Mouse (Mus musculus) liver, embryonic 11.5 days (tissue): Measurements from ENCODE around the gene 6030468B19Rik. TPM values are rescaled to one million over a fixed set of nuclear protein-coding genes. Genes with fewer than 3 reads are reported as not detected.
A peak's percentile ranks its signal among the peaks of the same experiment; 100 is the strongest.

Source experiments
- ATAC-seq: fragments of 200-750 bp; cut with Nextera tagmentation; replicated peaks from 2 replicates; pipeline ENCODE4 v1.8.0; 2017; ENCODE audit warnings: moderate number of reproducible peaks, mild to moderate bottlenecking, moderate TSS enrichment, moderate library complexity; ENCODE audit not compliant: low FRiP score
- DNase-seq: peaks from one replicate; pipeline ENCODE4 v3.0.0-alpha.2; 2017; ENCODE audit warnings: low spot score
- H3K27ac ChIP-seq: fragments of 300-500 bp; sonication (generic); 2 replicates; pipeline ENCODE4 v1.5.1; 2014; ENCODE audit warnings: mild to moderate bottlenecking, low read depth, low read length, control low read depth
- H3K27me3 ChIP-seq: fragments of 300-500 bp; sonication (generic); replicated peaks from 2 replicates; pipeline ENCODE4 v1.6.1; 2014; ENCODE audit warnings: low read length, mixed read lengths; ENCODE audit not compliant: control insufficient read depth, insufficient read depth
- H3K36me3 ChIP-seq: fragments of 300-500 bp; sonication (generic); 2 replicates; pipeline ENCODE4 v1.6.1; 2014; ENCODE audit warnings: mild to moderate bottlenecking, low read length, moderate library complexity, mixed read lengths; ENCODE audit not compliant: control insufficient read depth, insufficient read depth
- H3K4me1 ChIP-seq: fragments of 300-500 bp; sonication (generic); replicated peaks from 2 replicates; pipeline ENCODE4 v1.6.1; 2014; ENCODE audit warnings: low read length, mixed read lengths; ENCODE audit not compliant: control insufficient read depth, insufficient read depth
- H3K4me2 ChIP-seq: fragments of 300-500 bp; sonication (generic); 2 replicates; pipeline ENCODE4 v1.6.1; 2014; ENCODE audit warnings: mild to moderate bottlenecking, control low read depth, moderate library complexity
- H3K4me3 ChIP-seq: fragments of 300-500 bp; sonication (generic); 2 replicates; pipeline ENCODE4 v1.5.1; 2014; ENCODE audit warnings: low read depth, low read length, control low read depth
- H3K9ac ChIP-seq: fragments of 300-500 bp; sonication (generic); 2 replicates; pipeline ENCODE4 v1.6.1; 2014; ENCODE audit warnings: low read depth, low read length, control low read depth
- H3K9me3 ChIP-seq: fragments of 300-500 bp; sonication (generic); 2 replicates; pipeline ENCODE4 v1.6.1; 2016; ENCODE audit warnings: low read length, inconsistent platforms, mixed read lengths; ENCODE audit not compliant: control insufficient read depth
- WGBS: fragments of 180-500 bp; shearing (Covaris S2); extraction: QIAGEN DNeasy Blood & Tissue Kit; methylation state at CpG from one replicate; pipeline ENCODE4 v1.1.7; 2014; 5-methylcytosine and 5-hydroxymethylcytosine counted together
- polyA plus RNA-seq: library from polyadenylated mRNA; unstranded; fragments of >200 nt; fragmentation: Nextera tagmentation; extraction: Ambion mirVana; gene quantifications from 2 replicates; pipeline ENCODE4 v1.2.1, GENCODE M21; 2014

6030468B19Rik gene
- polyA plus RNA-seq, 1 experiment from 2014 or later = 49.3 TPM

DNA sequence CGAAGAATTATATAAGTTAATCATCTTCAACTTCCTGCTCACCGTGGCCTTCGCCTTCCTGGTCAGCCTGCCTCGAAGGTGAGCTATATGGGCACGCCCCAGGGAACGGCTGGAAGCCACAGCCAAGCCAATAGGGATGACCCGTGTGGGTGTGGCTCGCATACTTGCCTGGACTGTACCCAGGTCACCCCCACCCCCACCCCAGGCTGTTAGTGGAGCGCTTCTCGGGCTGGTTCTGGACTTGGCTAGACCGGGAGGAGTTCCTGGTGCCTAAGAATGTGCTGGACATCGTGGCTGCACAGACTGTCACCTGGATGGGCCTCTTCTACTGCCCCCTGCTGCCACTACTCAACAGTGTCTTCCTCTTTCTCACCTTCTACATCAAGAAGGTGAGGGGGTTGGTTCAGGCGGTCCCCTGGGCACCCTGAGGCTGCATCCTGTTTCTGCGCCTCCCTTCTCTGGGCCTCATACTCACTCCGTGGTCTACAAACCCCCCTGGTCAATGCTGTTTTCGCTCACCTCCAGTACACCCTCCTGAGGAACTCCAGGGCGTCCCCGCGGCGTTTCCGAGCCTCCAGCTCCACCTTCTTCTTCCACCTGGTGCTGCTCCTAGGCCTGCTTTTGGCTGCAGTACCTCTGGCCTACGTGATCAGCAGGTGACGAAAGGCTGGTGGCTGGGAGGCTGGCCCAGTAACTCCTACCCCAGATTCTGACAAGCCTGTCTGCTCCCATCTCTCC is 6.6 kb upstream of the 6030468B19Rik start:
- Histone ChIP-seq H3K27me3 (no peaks in the 10 kb centered on the region), H3K4me2 (peak overlapping the region; percentile 63), H3K4me3 (peak overlapping the region; percentile 20), H3K27ac (no peak overlapping the region), H3K9me3 (no peaks in the 10 kb centered on the region), H3K36me3 (no peaks in the 10 kb centered on the region; the same call in 1 of the 2 replicates), H3K9ac (no peak overlapping the region), H3K4me1 (peaks cover 30% of the 10 kb centered on the region)
- 31% methylated on average over 23 of the region's 23 CpGs for WGBS
- ATAC-seq = peak; percentile 48
- DNase-seq = no peak

DNA sequence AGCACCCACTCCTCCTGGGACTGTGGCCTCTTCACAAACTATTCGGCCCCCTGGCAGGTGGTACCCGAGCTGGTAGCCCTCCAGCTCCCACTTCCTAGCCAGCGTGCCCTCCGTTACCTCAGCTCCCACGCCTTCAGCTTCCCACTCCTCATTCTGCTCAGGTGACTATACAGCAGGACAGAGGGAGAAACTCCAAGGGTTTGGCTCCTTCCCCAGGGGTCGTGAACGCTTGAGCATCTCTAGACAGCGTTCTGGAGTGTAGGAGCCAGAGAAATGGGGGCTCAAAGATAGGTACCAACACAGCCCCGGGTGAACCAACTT is 6.1 kb upstream of the 6030468B19Rik start:
- Histone ChIP-seq H3K4me1 (peaks cover 33% of the 10 kb centered on the region), H3K9me3 (no peaks in the 10 kb centered on the region), H3K36me3 (no peaks in the 10 kb centered on the region), H3K4me3 (no peak overlapping the region), H3K9ac (no peak overlapping the region), H3K4me2 (no peak overlapping the region), H3K27me3 (no peaks in the 10 kb centered on the region), H3K27ac (no peak overlapping the region)
- ATAC-seq (no peak), DNase-seq (no peak)
- 77% methylated on average over 9 of the region's 9 CpGs for WGBS

DNA sequence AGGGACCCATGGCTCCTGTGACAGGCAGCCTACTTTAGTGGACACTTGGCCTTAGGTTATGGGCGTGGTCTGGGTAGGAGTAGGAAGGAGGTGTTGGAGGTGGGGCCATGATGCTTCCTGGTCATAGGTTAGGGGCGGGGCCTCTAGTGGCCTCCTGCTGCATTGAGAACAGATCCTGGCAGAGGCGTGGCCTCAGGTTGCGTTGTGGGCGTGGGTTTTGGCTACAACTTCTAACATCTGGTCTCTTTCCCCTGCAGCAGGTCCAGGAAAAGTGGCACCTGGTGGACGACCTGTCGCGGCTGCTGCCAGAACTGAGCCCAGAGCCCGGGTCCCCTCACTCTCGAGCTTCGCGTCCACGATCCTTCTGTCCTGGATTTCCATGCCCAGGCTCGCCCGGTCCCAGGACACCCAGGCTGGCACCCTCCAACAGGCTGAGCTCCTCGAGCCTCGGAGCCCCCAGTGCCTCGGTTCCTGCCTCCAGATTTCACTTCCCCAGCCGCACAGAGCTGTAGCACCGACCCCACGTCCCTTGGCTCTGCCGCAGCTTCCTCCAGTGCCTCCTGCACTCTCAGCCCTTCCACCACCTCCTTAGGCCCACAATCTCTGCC is 5.1 kb upstream of the 6030468B19Rik start:
- DNase-seq (peak; percentile 75), ATAC-seq (peak; percentile 66)
- Histone ChIP-seq H3K9me3 (no peaks in the 10 kb centered on the region), H3K36me3 (no peaks in the 10 kb centered on the region), H3K4me2 (peak overlapping the region; percentile 70), H3K27ac (peak overlapping the region; percentile 45), H3K4me3 (peak overlapping the region; percentile 37), H3K27me3 (no peaks in the 10 kb centered on the region), H3K9ac (peak overlapping the region; percentile 46), H3K4me1 (peaks cover 40% of the 10 kb centered on the region)
- WGBS = 4% methylated on average over 22 of the region's 22 CpGs

DNA sequence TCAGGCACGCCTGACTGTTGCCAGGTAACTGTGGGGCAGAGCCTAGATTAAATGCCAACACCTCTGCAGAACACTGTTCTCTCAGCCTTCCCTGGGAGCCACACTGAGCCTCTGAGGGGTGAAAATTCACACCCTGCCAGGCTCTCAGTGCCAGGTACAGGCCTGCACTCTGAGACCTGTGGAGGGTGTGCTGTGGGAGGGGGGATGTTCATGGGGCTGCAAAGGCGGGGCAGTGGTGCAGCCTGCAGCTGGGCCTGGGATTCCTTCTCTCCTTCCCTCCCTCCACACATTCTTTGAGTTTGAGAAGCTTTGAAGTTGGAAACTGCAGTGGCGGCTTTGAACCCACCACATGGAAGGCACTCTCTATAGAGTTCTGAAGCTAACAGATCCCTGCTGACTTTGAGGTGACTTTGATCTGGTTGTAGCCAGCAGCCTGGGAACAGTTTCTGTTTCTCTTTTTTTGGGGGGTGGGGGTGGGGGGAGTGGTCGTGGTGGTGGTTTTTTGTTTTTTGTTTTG is 3.4 kb upstream of the 6030468B19Rik start:
- peaks cover 57% of the 10 kb centered on the region for H3K4me1 ChIP-seq
- no peak overlapping the region for H3K27ac ChIP-seq
- no peaks in the 10 kb centered on the region for H3K36me3 ChIP-seq
- H3K4me2 ChIP-seq = no peak overlapping the region
- H3K9ac ChIP-seq = 0 out of 2 replicates have a peak overlapping the region, but pooled peaks have one; percentile 12
- WGBS = 68% methylated on average over 4 of the region's 4 CpGs
- ATAC-seq = no peak
- no peaks in the 10 kb centered on the region for H3K9me3 ChIP-seq
- H3K4me3 ChIP-seq = no peak overlapping the region
- H3K27me3 ChIP-seq = no peaks in the 10 kb centered on the region
- DNase-seq = no peak

DNA sequence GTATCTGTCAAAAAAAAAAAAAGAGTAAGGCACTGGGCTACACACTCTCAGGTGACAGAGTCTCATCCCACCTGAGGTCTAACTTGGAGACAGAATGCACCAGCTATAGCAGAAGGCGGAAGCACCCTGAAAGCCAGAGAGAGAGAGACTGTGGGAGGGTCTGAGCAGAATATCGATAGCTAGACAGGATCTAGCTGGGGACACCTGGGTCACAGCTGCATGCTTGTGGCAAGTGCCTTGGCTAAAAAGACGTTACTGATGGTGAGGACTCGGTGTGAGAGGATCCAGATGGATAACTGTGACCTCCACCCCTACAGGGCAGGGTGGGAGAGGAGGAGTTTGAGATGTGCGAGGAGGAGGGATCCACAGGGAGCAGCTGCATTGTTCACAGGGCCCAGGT is 506 bp upstream of the 6030468B19Rik start:
- 29% methylated on average over 5 of the region's 5 CpGs for WGBS
- ATAC-seq = peak; percentile 24

DNA sequence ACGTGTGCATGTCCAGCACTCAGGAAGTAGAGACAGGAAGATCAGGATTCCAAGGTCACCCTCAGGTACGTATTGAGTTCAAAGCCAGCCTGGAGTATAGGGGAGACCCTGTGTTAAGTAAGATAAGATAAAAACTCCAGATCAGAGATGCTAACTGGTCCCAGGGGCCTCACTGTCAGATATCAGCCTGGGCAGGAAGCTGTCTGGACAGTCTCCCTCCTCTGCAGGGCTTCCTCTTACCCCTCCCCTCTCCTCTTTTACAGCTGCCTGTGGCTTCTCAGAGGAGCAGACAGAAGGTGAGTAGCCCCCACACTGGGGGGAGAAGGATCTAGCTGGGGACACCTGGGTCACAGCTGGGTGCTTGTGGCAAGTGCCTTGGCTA is 691 bp downstream of the 6030468B19Rik start:
- ATAC-seq = peak; percentile 65
- Histone ChIP-seq H3K4me1 (peaks cover 49% of the 10 kb centered on the region), H3K4me2 (peak overlapping the region; percentile 82), H3K9ac (peak overlapping the region; percentile 66), H3K9me3 (no peaks in the 10 kb centered on the region), H3K36me3 (0 out of 2 replicates have a peak, but pooled peaks cover under 1% of the 10 kb centered on the region), H3K27ac (peak overlapping the region; percentile 87), H3K27me3 (no peaks in the 10 kb centered on the region), H3K4me3 (peak overlapping the region; percentile 52)
- no peak for DNase-seq
- 5% methylated on average over 2 of the region's 2 CpGs for WGBS

More for the DNA sequence above, 506 bp upstream of the 6030468B19Rik start:
- H3K27ac ChIP-seq = peak overlapping the region; percentile 87
- H3K36me3 ChIP-seq = no peaks in the 10 kb centered on the region
- peak overlapping the region; percentile 82 for H3K4me2 ChIP-seq
- peaks cover 54% of the 10 kb centered on the region for H3K4me1 ChIP-seq
- no peaks in the 10 kb centered on the region for H3K27me3 ChIP-seq
- no peaks in the 10 kb centered on the region for H3K9me3 ChIP-seq
- peak overlapping the region; percentile 25 for H3K9ac ChIP-seq
- 0 out of 2 replicates have a peak overlapping the region, but pooled peaks have one; percentile 52 for H3K4me3 ChIP-seq
- no peak for DNase-seq

DNA sequence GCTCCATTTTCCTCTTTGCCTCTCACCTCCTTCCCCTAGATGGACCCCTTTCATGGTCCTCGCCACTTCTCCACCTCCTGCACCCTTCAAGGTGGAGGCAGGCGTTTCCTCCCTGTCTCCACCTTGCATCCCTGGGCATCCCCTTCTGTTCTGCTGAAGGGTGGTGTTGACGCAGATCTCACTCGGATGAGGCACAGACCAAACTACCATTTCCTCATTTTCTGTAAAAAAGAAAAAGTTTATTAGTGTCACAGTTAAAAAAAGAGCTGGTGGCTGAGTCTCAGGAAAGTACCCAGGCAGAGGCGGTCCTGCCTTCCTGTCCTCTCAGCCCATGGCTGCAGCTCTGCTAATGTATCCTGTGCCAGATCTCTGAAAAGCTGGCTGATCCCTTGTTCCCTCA is 1.7 kb downstream of the 6030468B19Rik start:
- peaks cover 50% of the 10 kb centered on the region for H3K4me1 ChIP-seq
- peak overlapping the region; percentile 87 for H3K27ac ChIP-seq
- no peaks in the 10 kb centered on the region for H3K9me3 ChIP-seq
- WGBS = 56% methylated on average over 5 of the region's 5 CpGs
- H3K4me3 ChIP-seq = peak overlapping the region; percentile 52
- H3K4me2 ChIP-seq = peak overlapping the region; percentile 82
- H3K36me3 ChIP-seq = peaks cover 3% of the 10 kb centered on the region; the same call in 1 of the 2 replicates
- DNase-seq = no peak
- H3K9ac ChIP-seq = peak overlapping the region; percentile 66
- no peaks in the 10 kb centered on the region for H3K27me3 ChIP-seq
- ATAC-seq = no peak

DNA sequence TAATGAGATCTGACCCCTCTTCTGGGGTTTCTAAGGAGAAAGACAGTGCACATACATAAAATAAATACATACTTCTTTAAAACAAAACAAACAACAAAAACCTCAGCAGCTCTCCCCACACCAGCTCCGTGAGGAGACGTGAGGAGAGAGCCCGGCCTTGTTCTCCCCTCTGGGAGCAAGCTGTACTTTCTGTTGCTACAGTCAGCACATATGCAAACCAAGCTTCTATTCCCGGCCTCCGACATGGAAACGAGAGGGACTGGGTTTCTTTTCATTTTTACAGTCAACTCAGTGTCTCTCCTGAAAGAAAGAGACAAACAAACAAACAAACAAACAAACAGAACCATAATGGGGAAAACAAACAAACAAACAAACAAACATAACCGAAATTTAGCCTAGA is 2.6 kb downstream of the 6030468B19Rik start:
- Histone ChIP-seq H3K27me3 (no peaks in the 10 kb centered on the region), H3K4me3 (no peak overlapping the region; the same call in 1 of the 2 replicates), H3K4me2 (peak overlapping the region; percentile 82), H3K9me3 (no peaks in the 10 kb centered on the region), H3K27ac (0 out of 2 replicates have a peak overlapping the region, but pooled peaks have one; percentile 87), H3K9ac (peak overlapping the region; percentile 66; the same call in 1 of the 2 replicates), H3K36me3 (peaks cover 3% of the 10 kb centered on the region; the same call in 1 of the 2 replicates), H3K4me1 (peaks cover 50% of the 10 kb centered on the region)
- DNase-seq (no peak), ATAC-seq (no peak)
- 88% methylated on average over 7 of the region's 7 CpGs for WGBS
